Mouse (Mus musculus): ENCODE data around the gene Zbtb37. TPM values are rescaled to one million over a fixed set of nuclear protein-coding genes. Genes with fewer than 3 reads are reported as not detected.
"Not testable (repeated sequence)": the region's sequence is repeated elsewhere in the genome, so short reads cannot be mapped to it uniquely, and the experiment has no call there.

Gene Zbtb37
- polyA plus RNA-seq, 1 experiment from 2014 or later: 15.1 TPM

DNA sequence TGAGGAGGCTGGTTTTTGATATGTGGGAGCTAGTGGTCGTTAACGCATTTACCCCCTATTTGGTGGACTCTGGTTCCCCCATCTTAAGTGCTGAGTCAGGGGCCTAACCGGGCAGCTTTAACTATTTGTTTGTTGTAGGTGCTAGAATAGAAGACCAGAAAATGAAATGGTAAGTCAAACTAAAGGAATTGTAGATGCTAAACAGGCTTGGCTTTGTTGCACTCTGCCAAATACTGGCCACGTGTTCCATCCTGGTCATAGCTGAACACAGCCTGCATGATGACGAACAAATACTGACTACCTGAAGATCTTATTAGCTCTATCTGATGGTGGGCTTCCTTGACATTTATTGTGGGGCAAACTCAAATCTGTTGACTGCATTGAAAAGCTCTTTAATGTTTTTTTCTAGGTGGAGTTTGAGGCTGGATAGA lies 1.8 kb upstream of the Zbtb37 start:
- no peaks in the 10 kb centered on the region for H3K36me3 ChIP-seq (ENCODE audit: control insufficient read depth, insufficient read depth, low read length)
- no peaks in the 10 kb centered on the region for H3K9me3 ChIP-seq (ENCODE audit: control insufficient read depth, low read length)
- peak overlapping the region; percentile 91 for H3K9ac ChIP-seq (ENCODE audit: low read depth, low read length)
- no peaks in the 10 kb centered on the region for H3K4me1 ChIP-seq (replicated peaks; ENCODE audit: control insufficient read depth, insufficient read depth, low read length)
- peak overlapping the region; percentile 82 for H3K27ac ChIP-seq (ENCODE audit: low read depth, low read length)
- H3K4me2 ChIP-seq (replicated peaks; ENCODE audit: low read depth, low read length): peak overlapping the region; percentile 76
- no peaks in the 10 kb centered on the region for H3K27me3 ChIP-seq (ENCODE audit: control insufficient read depth, insufficient read depth, low read length)
- H3K4me3 ChIP-seq (ENCODE audit: low read depth, low read length): peak overlapping the region; percentile 62
- DNase-seq (ENCODE audit: low spot score) (no peak), ATAC-seq (ENCODE audit: low FRiP score) (no peak)
- 0% methylated on average over 5 of the region's 5 CpGs for WGBS

DNA sequence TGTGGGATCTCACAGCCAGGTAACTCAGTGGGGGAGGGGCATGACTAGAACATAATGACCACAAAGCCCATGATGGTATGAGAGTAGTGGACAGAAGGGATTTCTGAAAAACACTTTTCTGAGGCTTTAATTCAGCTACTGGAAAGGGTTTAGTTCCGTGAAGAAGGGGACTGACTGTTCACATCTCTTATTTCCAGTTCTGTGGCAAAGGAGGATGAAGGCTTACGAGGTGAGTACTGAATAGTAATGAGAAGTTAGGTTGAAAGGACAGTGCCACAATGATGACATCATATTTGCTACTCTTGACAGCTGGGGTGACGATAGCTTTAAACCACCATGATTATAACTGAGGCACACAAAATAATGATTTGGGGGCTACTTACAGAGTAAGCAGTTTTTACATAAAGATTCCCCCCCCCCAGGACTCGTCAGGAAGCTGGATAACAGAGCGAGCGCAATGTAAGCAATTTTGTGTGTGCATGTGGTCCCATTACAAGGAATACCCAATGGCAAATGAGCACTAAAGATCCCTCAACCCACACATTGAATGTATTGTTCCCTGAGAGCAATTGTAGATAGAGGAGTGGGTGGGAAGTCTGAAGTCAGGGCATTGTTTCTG lies 1.2 kb upstream of the Zbtb37 start:
- no peaks in the 10 kb centered on the region for H3K27me3 ChIP-seq (ENCODE audit: control insufficient read depth, insufficient read depth, low read length)
- H3K4me1 ChIP-seq (replicated peaks; ENCODE audit: control insufficient read depth, insufficient read depth, low read length): no peaks in the 10 kb centered on the region
- no peaks in the 10 kb centered on the region for H3K9me3 ChIP-seq (ENCODE audit: control insufficient read depth, low read length)
- DNase-seq (ENCODE audit: low spot score) (peak; percentile 52), ATAC-seq (ENCODE audit: low FRiP score) (no peak)
- 0% methylated on average over 6 of the region's 6 CpGs for WGBS
- peak overlapping the region; percentile 76 for H3K4me2 ChIP-seq (replicated peaks; ENCODE audit: low read depth, low read length)
- H3K27ac ChIP-seq (ENCODE audit: low read depth, low read length): peak overlapping the region; percentile 82
- H3K9ac ChIP-seq (ENCODE audit: low read depth, low read length): peak overlapping the region; percentile 91
- H3K4me3 ChIP-seq (ENCODE audit: low read depth, low read length): peak overlapping the region; percentile 62
- H3K36me3 ChIP-seq (ENCODE audit: control insufficient read depth, insufficient read depth, low read length): no peaks in the 10 kb centered on the region

DNA sequence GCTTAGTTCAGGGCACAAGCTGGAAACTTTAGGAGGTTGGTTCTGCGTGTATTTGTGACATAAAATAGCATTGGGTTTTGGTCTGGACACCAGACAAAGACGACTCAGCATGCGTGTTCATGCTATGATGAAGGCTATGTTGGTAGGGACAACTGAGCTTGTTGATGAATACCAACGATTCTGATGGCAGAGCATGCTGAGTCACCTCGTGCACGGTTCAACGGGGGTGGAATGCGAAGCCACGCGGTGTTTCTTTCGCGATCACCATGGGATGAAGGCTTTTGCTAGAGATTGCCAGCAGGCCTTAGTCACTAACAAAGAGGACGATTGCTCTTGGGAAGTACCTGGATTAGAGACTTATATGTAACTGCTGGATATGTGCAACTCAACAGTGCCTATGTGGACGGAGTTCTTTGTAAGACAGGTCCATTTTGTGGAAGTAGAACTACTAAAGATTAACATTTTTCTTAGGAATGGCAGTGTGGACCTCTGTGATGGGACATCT lies 684 bp upstream of the Zbtb37 start:
- Histone ChIP-seq H3K9me3 (ENCODE audit: control insufficient read depth, low read length) (no peaks in the 10 kb centered on the region), H3K4me1 (replicated peaks; ENCODE audit: control insufficient read depth, insufficient read depth, low read length) (no peaks in the 10 kb centered on the region), H3K27me3 (ENCODE audit: control insufficient read depth, insufficient read depth, low read length) (no peaks in the 10 kb centered on the region), H3K4me2 (replicated peaks; ENCODE audit: low read depth, low read length) (peak overlapping the region; percentile 76), H3K4me3 (ENCODE audit: low read depth, low read length) (peak overlapping the region; percentile 62), H3K36me3 (ENCODE audit: control insufficient read depth, insufficient read depth, low read length) (no peaks in the 10 kb centered on the region), H3K27ac (ENCODE audit: low read depth, low read length) (peak overlapping the region; percentile 82), H3K9ac (ENCODE audit: low read depth, low read length) (peak overlapping the region; percentile 91)
- peak; percentile 40 for ATAC-seq (ENCODE audit: low FRiP score)
- WGBS: under 1% methylated on average over 14 of the region's 14 CpGs
- DNase-seq (ENCODE audit: low spot score): no peak

DNA sequence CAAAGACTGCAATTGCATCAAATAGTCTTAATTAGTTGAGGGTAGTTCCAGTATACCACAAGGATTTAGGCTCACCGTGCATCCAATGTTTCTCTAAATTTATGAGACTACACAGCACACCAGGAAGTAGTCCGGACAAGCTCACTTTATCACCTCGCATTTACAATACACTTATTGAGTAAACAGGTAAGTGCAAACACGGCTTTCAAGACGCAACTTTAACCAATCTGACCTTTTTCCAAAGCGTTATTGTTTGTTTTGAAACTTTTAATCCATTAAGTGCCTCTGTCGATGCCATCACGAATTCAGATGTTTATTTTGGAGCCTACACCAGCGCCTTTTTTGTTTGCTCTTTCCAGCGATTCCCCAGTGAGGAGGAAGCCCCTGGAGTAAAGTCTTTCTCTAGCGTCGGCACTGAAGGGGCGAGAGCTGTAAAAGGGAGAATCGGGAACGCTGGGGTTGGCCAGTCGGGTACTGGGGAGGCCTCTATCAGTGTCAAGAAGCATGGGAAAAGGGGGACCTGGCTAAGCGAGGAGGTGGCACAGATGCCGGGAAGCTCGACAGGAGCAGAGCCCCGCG lies 704 bp downstream of the Zbtb37 start:
- Histone ChIP-seq H3K9me3 (ENCODE audit: control insufficient read depth, low read length) (no peaks in the 10 kb centered on the region), H3K4me2 (replicated peaks; ENCODE audit: low read depth, low read length) (peak overlapping the region; percentile 64), H3K4me3 (ENCODE audit: low read depth, low read length) (peak overlapping the region; percentile 62), H3K4me1 (replicated peaks; ENCODE audit: control insufficient read depth, insufficient read depth, low read length) (no peaks in the 10 kb centered on the region), H3K36me3 (ENCODE audit: control insufficient read depth, insufficient read depth, low read length) (no peaks in the 10 kb centered on the region), H3K27me3 (ENCODE audit: control insufficient read depth, insufficient read depth, low read length) (no peaks in the 10 kb centered on the region), H3K27ac (ENCODE audit: low read depth, low read length) (peak overlapping the region; percentile 82; the same call in 1 of the 2 replicates), H3K9ac (ENCODE audit: low read depth, low read length) (peak overlapping the region; percentile 77)
- ATAC-seq (ENCODE audit: low FRiP score): no peak
- DNase-seq (ENCODE audit: low spot score): no peak
- 3% methylated on average over 21 of the region's 21 CpGs for WGBS

DNA sequence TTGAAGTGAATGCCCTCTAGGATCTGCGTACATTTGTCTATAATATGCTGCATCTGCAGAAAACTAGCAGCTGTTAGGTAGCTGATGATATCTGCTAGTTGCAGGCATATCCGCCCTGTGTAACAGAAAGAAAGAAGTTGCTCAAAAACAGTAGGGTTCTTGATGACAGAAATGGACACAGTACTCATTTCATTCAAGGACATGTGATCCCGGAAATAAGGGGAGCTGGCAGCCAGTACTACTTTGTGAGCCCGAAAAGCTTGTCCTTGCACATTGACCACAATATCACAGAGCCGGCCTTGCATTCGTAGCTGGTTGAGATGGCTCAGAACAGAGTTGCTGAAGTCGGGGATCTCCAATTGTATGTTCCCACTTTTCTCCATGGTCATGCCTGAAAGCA lies 2.3 kb downstream of the Zbtb37 start:
- WGBS: 92% methylated on average over 7 of the region's 7 CpGs
- H3K4me1 ChIP-seq (replicated peaks; ENCODE audit: control insufficient read depth, insufficient read depth, low read length): no peaks in the 10 kb centered on the region
- DNase-seq (ENCODE audit: low spot score) (no peak), ATAC-seq (ENCODE audit: low FRiP score) (no peak)
- H3K4me3 ChIP-seq (ENCODE audit: low read depth, low read length): no peak overlapping the region
- no peaks in the 10 kb centered on the region for H3K27me3 ChIP-seq (ENCODE audit: control insufficient read depth, insufficient read depth, low read length)
- H3K27ac ChIP-seq (ENCODE audit: low read depth, low read length): no peak overlapping the region
- H3K9ac ChIP-seq (ENCODE audit: low read depth, low read length): no peak overlapping the region
- H3K36me3 ChIP-seq (ENCODE audit: control insufficient read depth, insufficient read depth, low read length): no peaks in the 10 kb centered on the region
- H3K4me2 ChIP-seq (replicated peaks; ENCODE audit: low read depth, low read length): no peak overlapping the region
- H3K9me3 ChIP-seq (ENCODE audit: control insufficient read depth, low read length): no peaks in the 10 kb centered on the region

DNA sequence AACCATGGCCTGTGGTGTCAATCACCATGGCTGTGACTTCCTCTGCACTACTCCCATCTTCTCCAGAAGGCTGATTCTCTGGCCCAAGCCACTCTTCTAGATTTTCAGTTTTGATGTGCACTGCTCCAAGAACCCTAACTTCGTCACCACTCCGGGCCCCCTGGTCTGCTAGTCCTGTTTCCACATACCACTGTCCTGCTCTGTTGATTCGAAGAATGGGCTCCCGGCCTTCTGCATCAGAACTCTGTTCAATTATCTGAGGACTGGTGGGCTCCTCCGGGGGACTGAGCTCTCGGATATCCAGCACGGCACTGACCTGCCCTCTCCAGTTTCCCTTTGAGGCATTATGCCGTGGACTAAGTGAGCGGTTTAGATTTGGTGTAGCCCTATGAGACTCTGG lies 2.8 kb downstream of the Zbtb37 start:
- no peaks in the 10 kb centered on the region for H3K27me3 ChIP-seq (ENCODE audit: control insufficient read depth, insufficient read depth, low read length)
- H3K27ac ChIP-seq (ENCODE audit: low read depth, low read length): no peak overlapping the region
- 91% methylated on average over 9 of the region's 9 CpGs for WGBS
- H3K9ac ChIP-seq (ENCODE audit: low read depth, low read length): no peak overlapping the region
- DNase-seq (ENCODE audit: low spot score): no peak
- H3K4me3 ChIP-seq (ENCODE audit: low read depth, low read length): no peak overlapping the region
- H3K36me3 ChIP-seq (ENCODE audit: control insufficient read depth, insufficient read depth, low read length): no peaks in the 10 kb centered on the region
- no peak overlapping the region for H3K4me2 ChIP-seq (replicated peaks; ENCODE audit: low read depth, low read length)
- no peaks in the 10 kb centered on the region for H3K9me3 ChIP-seq (ENCODE audit: control insufficient read depth, low read length)
- ATAC-seq (ENCODE audit: low FRiP score): no peak
- H3K4me1 ChIP-seq (replicated peaks; ENCODE audit: control insufficient read depth, insufficient read depth, low read length): no peaks in the 10 kb centered on the region

DNA sequence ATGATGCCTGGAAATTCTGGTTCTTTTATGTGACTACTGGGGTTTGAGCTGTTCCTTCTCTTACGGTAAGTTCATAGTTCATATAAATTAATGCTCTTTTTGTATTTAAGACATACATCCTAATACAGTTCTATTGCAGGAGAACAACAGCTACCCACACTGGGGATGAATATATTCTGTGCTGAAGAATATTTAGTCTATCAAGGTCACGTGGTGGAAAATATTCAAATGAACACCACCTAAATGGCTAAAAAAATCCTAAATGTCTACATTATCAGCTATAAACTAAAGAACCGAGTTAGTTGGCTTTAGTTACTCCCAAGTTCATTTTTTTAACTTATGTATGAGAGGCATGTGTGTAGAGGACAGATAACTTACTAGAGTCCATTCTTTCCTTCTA lies 4.6 kb downstream of the Zbtb37 start:
- no peaks in the 10 kb centered on the region for H3K9me3 ChIP-seq (ENCODE audit: control insufficient read depth, low read length)
- DNase-seq (ENCODE audit: low spot score): no peak
- WGBS: 93% methylated on average over 3 of the region's 3 CpGs
- no peaks in the 10 kb centered on the region for H3K4me1 ChIP-seq (replicated peaks; ENCODE audit: control insufficient read depth, insufficient read depth, low read length)
- no peaks in the 10 kb centered on the region for H3K36me3 ChIP-seq (ENCODE audit: control insufficient read depth, insufficient read depth, low read length)
- no peak overlapping the region for H3K4me3 ChIP-seq (ENCODE audit: low read depth, low read length)
- no peaks in the 10 kb centered on the region for H3K27me3 ChIP-seq (ENCODE audit: control insufficient read depth, insufficient read depth, low read length)
- H3K27ac ChIP-seq (ENCODE audit: low read depth, low read length): no peak overlapping the region
- H3K9ac ChIP-seq (ENCODE audit: low read depth, low read length): no peak overlapping the region
- no peak overlapping the region for H3K4me2 ChIP-seq (replicated peaks; ENCODE audit: low read depth, low read length)
- ATAC-seq (ENCODE audit: low FRiP score): no peak

DNA sequence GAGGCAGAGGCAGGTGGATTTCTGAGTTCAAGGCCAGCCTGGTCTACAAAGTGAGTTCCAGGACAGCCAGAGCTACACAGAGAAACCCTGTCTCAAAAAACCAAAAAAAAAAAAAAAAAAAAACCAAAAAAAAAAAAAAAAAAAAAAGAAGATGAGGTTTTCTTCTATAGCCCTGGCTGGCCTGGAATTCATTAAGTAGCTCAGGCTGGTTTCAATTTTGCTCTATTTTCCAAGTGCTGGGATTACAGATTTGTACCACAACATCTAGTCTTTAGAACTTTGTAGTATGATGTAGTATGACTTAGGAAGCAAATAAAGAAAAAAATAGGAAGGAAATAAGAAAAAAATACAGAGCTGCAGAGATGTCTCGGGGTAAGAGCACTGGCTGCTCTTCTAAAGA lies 6.2 kb downstream of the Zbtb37 start:
- H3K4me1 ChIP-seq (replicated peaks; ENCODE audit: control insufficient read depth, insufficient read depth, low read length); H3K27me3 ChIP-seq (ENCODE audit: control insufficient read depth, insufficient read depth, low read length); H3K4me2 ChIP-seq (replicated peaks; ENCODE audit: low read depth, low read length); DNase-seq (ENCODE audit: low spot score); H3K4me3 ChIP-seq (ENCODE audit: low read depth, low read length); H3K9me3 ChIP-seq (ENCODE audit: control insufficient read depth, low read length); H3K36me3 ChIP-seq (ENCODE audit: control insufficient read depth, insufficient read depth, low read length); H3K27ac ChIP-seq (ENCODE audit: low read depth, low read length); H3K9ac ChIP-seq (ENCODE audit: low read depth, low read length); ATAC-seq (ENCODE audit: low FRiP score): not testable (repeated sequence)
- WGBS: 88% methylated on average over 1 of the region's 1 CpGs

DNA sequence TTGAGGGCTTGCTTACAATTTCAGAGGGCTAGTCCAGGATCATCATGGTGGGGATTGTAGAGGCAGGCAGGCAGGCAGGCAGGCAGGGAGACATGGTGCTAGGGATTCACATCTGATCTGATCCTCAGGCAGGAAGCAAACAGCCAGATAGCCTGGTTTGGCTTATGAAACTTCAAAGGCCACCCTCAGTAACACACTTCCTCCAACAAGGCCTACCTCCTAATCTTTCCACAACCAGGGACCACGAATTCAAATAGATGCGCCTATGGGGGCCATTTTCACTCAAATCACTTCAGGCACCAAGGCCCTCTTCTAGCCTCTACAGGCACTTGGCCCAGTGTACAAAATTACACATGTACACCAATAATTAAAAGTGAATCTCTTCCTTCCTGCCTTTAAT lies 7.5 kb downstream of the Zbtb37 start:
- DNase-seq (ENCODE audit: low spot score): no peak
- no peak overlapping the region for H3K4me2 ChIP-seq (replicated peaks; ENCODE audit: low read depth, low read length)
- no peaks in the 10 kb centered on the region for H3K36me3 ChIP-seq (ENCODE audit: control insufficient read depth, insufficient read depth, low read length)
- H3K4me3 ChIP-seq (ENCODE audit: low read depth, low read length): no peak overlapping the region
- no peaks in the 10 kb centered on the region for H3K27me3 ChIP-seq (ENCODE audit: control insufficient read depth, insufficient read depth, low read length)
- H3K27ac ChIP-seq (ENCODE audit: low read depth, low read length): no peak overlapping the region
- H3K9ac ChIP-seq (ENCODE audit: low read depth, low read length): no peak overlapping the region
- ATAC-seq (ENCODE audit: low FRiP score): no peak
- no peaks in the 10 kb centered on the region for H3K9me3 ChIP-seq (ENCODE audit: control insufficient read depth, low read length)
- no peaks in the 10 kb centered on the region for H3K4me1 ChIP-seq (replicated peaks; ENCODE audit: control insufficient read depth, insufficient read depth, low read length)
- 90% methylated on average over 2 of the region's 2 CpGs for WGBS
